11 mouse cellular contexts compared by ENCODE assay signal in the genomic region with DNA sequence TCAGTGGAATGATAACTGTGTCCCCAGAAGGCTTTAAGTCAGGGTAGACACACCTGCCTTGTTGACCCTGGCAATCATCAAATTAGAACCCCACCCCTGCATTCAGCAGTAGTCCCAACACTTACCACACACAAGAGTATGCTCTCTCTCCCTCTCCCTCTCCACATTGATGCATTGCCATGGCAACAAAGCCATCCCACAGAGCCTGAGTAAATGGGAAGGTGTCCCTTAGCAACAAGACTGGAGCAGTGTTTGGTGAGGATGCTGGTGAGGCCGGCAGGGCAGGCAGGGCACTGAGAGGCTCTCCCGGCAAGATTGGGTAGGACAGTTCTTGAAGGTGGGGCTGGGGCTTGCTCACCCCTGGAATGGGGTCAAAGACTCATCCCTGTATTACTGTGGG. TPM values are rescaled to one million over a fixed set of nuclear protein-coding genes. Genes with fewer than 3 reads are reported as not detected.
DNase-seq lines count a peak whose midpoint lies in the region; ATAC-seq and TF ChIP-seq lines count a peak whose summit lies in the region.
"Had no signal": no experiment of that assay in that cellular context is flagged by ENCODE, and none has a peak within 500 bp of the region (broad histone marks: within the 10 kb centered on the region; RNA-seq: fewer than 3 reads in every experiment).

No protein-coding gene starts in this region.

- no peak overlapping the region for H3K27ac ChIP-seq in stomach, postnatal 0 days (replicated peaks)
- H3K27ac ChIP-seq: stomach, embryonic 15.5 days had no signal

- no peak for TF ChIP-seq CTCF in stomach, postnatal 0 days (IDR thresholded peaks at IDR 0.05; ENCODE audit: low read depth)

- TF ChIP-seq EP300 in stomach, postnatal 0 days (optimal IDR thresholded peaks at IDR 0.05) = no peak

- no peaks in the 10 kb centered on the region for H3K36me3 ChIP-seq in stomach, postnatal 0 days (ENCODE audit: control insufficient read depth, insufficient read depth, low read length)
- H3K36me3 ChIP-seq: stomach, embryonic 15.5 days had no signal

- no peaks in the 10 kb centered on the region for H3K9me3 ChIP-seq in stomach, postnatal 0 days (ENCODE audit: control insufficient read depth, low read length)
- H3K9me3 ChIP-seq: stomach, embryonic 15.5 days had no signal

- H3K27me3 ChIP-seq in stomach, postnatal 0 days (ENCODE audit: control insufficient read depth, insufficient read depth, low read length) = no peaks in the 10 kb centered on the region
- H3K27me3 ChIP-seq: stomach, embryonic 15.5 days had no signal

- ATAC-seq in granulocyte monocyte progenitor cell, adult 5-6 weeks (replicated peaks; ENCODE audit: poor library complexity, severe bottlenecking) = no peak
- no peak for ATAC-seq in stomach, postnatal 0 days (ENCODE audit: low FRiP score, low TSS enrichment)

- WGBS in stomach, postnatal 0 days = 34% methylated on average over 2 of the region's 2 CpGs

- no peak overlapping the region for H3K4me2 ChIP-seq in stomach, postnatal 0 days (replicated peaks; ENCODE audit: low read depth)
- H3K4me2 ChIP-seq: stomach, embryonic 15.5 days had no signal

- DNase-seq in layer of hippocampus, adult 18-20 months (ENCODE audit: low spot score in 2 of 2) = peak; percentile 71 to 78
- no peak for DNase-seq in layer of hippocampus, postnatal 25 days (ENCODE audit: extremely low spot score in 1 of 2, low spot score in 1 of 2)
- peak; percentile 69 to 78 for DNase-seq in frontal cortex, postnatal 36 days (ENCODE audit: low spot score in 2 of 2)
- peak; percentile 54 for DNase-seq in mesoderm, embryonic 11.5 days (ENCODE audit: low read depth, low spot score)
- peak; percentile 49 for DNase-seq in right cerebral cortex, postnatal 4 days
- DNase-seq in adrenal gland, postnatal 4 days (ENCODE audit: low spot score in 2 of 2) = no peak
- no peak for DNase-seq in stomach, postnatal 0 days (ENCODE audit: low spot score)
- DNase-seq: adrenal gland, postnatal 36 days had no signal

- 0 out of 2 replicates have a peak, but pooled peaks cover 4% of the 10 kb centered on the region for H3K4me1 ChIP-seq in stomach, postnatal 0 days (replicated peaks; ENCODE audit: control insufficient read depth, insufficient read depth)
- H3K4me1 ChIP-seq: stomach, embryonic 15.5 days had no signal

- H3K9ac ChIP-seq in stomach, postnatal 0 days (ENCODE audit: low read length) = no peak overlapping the region
- H3K9ac ChIP-seq: stomach, embryonic 15.5 days had no signal

- no peak overlapping the region for H3K4me3 ChIP-seq in stomach, postnatal 0 days (ENCODE audit: low read depth, low read length)
- H3K4me3 ChIP-seq: stomach, embryonic 15.5 days had no signal

RNA-seq across cellular contexts. Expression of gene Cdk18, which starts 4.7 kb away (rescaled TPM):
- 10 to 100 TPM; 21.7 to 29.2 TPM for total RNA-seq in layer of hippocampus, adult 18-20 months (2021)
- 10 to 100 TPM; 24.4 to 25.7 TPM for total RNA-seq in layer of hippocampus, postnatal 25 days (2021)
- total RNA-seq in adrenal gland, postnatal 4 days (2021) = 10 to 100 TPM; 24.8 to 25.1 TPM
- 4.0 and 6.5 TPM in 2 replicates for total RNA-seq in granulocyte monocyte progenitor cell, adult 5-6 weeks (2014; fragmentation: Nextera tagmentation)
- 0.36 and 0.43 TPM in 2 replicates for total RNA-seq in granulocyte monocyte progenitor cell, adult 5-6 weeks (2017)
- polyA plus RNA-seq in stomach, postnatal 0 days (2015; fragmentation: Nextera tagmentation; extraction: Ambion mirVana) = 9.7 and 14.5 TPM in 2 replicates

RNA-seq across cellular contexts. Expression of gene Lemd1, which starts 47.0 kb away (rescaled TPM):
- total RNA-seq in layer of hippocampus, adult 18-20 months (2021) = under 1 TPM in 1 of 2 experiments, not detected in 1; 0.32 TPM
- total RNA-seq in layer of hippocampus, postnatal 25 days (2021) = 1 to 10 TPM; 1.1 to 1.7 TPM
- total RNA-seq in adrenal gland, postnatal 4 days (2021) = under 1 TPM; 0.17 to 0.67 TPM
- not detected in 2 replicates for total RNA-seq in granulocyte monocyte progenitor cell, adult 5-6 weeks (2014; fragmentation: Nextera tagmentation)
- not detected in 2 replicates for total RNA-seq in granulocyte monocyte progenitor cell, adult 5-6 weeks (2017)
- 0.30 and 0.42 TPM in 2 replicates for polyA plus RNA-seq in stomach, postnatal 0 days (2015; fragmentation: Nextera tagmentation; extraction: Ambion mirVana)
- polyA plus RNA-seq: heart, postnatal 0 days had no signal

RNA-seq across cellular contexts. Expression of gene AC124108.1, which starts 47.0 kb away (rescaled TPM):
- under 1 TPM; 0.45 to 0.48 TPM for total RNA-seq in layer of hippocampus, adult 18-20 months (2021)
- total RNA-seq in layer of hippocampus, postnatal 25 days (2021) = under 1 TPM; 0.25 to 0.92 TPM
- total RNA-seq in adrenal gland, postnatal 4 days (2021) = under 1 TPM; 0.17 to 0.25 TPM
- total RNA-seq in granulocyte monocyte progenitor cell, adult 5-6 weeks (2014; fragmentation: Nextera tagmentation) = not detected in 2 replicates
- not detected in 2 replicates for total RNA-seq in granulocyte monocyte progenitor cell, adult 5-6 weeks (2017)
- 0.02 and 0.06 TPM in 2 replicates for polyA plus RNA-seq in stomach, postnatal 0 days (2015; fragmentation: Nextera tagmentation; extraction: Ambion mirVana)
- polyA plus RNA-seq: heart, postnatal 0 days had no signal

Comparison
In these comparisons a context has a peak if more than half of its experiments do, and no peak if none do; other contexts are left out.
1. DNase-seq: peak in layer of hippocampus, adult 18-20 months (2 of 2), frontal cortex, postnatal 36 days (2 of 2), mesoderm, embryonic 11.5 days (single experiment) and right cerebral cortex, postnatal 4 days (single experiment); none in layer of hippocampus, postnatal 25 days (0 of 2), adrenal gland, postnatal 4 days (0 of 2) and stomach, postnatal 0 days (single experiment).